In the genomic region with DNA sequence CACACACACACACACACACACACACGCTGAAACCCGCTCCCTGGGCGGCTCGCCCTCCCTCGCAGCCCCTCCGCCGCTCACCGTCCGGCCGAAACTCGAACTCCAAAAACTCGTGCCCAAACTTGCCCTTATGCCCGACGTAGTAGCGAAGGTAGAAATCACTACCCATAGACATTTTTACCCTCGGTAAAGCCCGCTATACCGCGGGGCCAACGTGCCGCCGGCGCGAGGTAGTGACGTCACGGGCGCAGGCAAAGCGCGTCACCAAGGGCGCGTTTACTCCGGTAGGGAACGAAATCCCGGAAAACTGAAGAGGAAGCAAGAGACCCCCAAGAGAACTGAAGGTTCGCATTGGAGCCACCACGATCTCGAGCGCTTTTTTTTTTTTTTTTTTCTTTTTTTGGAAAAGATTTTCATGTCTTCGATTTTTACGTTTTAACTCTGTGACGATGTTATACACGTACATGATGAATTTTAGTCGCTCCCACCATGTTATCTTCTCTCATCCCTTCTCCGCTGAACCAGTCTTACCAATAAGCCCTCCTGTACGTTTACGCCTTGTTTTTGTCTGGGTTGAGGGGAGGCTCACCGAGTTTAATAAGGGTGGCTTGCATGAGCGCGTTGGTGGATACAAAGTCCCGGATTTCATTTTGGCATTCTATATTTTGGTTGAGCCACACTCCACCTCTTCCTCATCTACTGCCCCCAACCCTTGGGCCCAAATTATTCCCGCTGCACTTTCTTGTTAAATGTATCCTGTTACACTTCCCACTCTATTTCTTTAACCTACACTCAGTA, we compare ENCODE assay signal across 1 mouse cellular context.
TF ChIP-seq lines count a peak whose summit lies in the region.

Gene Magohb (minus strand): TSS at position 254 of the 798 bp plus-strand sequence.

TF ChIP-seq in MEL, 35 proteins besides CTCF, POLR2A, EP300 and RAD21 (continued from another document):
- no peak for TF ChIP-seq POLR2AphosphoS5 (IDR thresholded peaks at IDR 0.05; ENCODE audit: borderline replicate concordance, low read depth, low read length)
- no peak for TF ChIP-seq ZKSCAN1 (IDR thresholded peaks at IDR 0.05; ENCODE audit: low read depth, low read length)
- no peak for TF ChIP-seq ZC3H11A (IDR thresholded peaks at IDR 0.05; ENCODE audit: low read depth, low read length)
- 0 out of 2 replicates have a peak, but pooled peaks have one; percentile 2 for TF ChIP-seq GATA1 (IDR thresholded peaks at IDR 0.05; ENCODE audit: low read depth, low read length)
- TF ChIP-seq BHLHE40 (IDR thresholded peaks at IDR 0.05; ENCODE audit: borderline replicate concordance, low read depth, low read length): no peak
- TF ChIP-seq ELF1 (IDR thresholded peaks at IDR 0.05; ENCODE audit: low read depth, low read length): peak; percentile 94
- TF ChIP-seq SMC3 (IDR thresholded peaks at IDR 0.05; ENCODE audit: low read depth, low read length): no peak
- no peak for TF ChIP-seq UBTF (IDR thresholded peaks at IDR 0.05; ENCODE audit: borderline replicate concordance, insufficient read depth, low read depth, low read length)
- no peak for TF ChIP-seq USF1 (IDR thresholded peaks at IDR 0.05; ENCODE audit: low read depth, low read length)
- peak; percentile 47; the same call in 1 of the 2 replicates for TF ChIP-seq ZNF384 (IDR thresholded peaks at IDR 0.05; ENCODE audit: low read depth, low read length)
- TF ChIP-seq MAZ (IDR thresholded peaks at IDR 0.05; ENCODE audit: low read depth, low read length): no peak
- peak; percentile 79; the same call in 1 of the 2 replicates for TF ChIP-seq E2F4 (IDR thresholded peaks at IDR 0.05; ENCODE audit: borderline replicate concordance, low read depth, low read length)
- TF ChIP-seq USF2 (IDR thresholded peaks at IDR 0.05; ENCODE audit: borderline replicate concordance in 1 of 2, insufficient read depth in 1 of 2, low read depth in 1 of 2, low read length in 2 of 2): no peak
- 0 out of 2 replicates have a peak, but pooled peaks have one; percentile 44 for TF ChIP-seq ZMIZ1 (IDR thresholded peaks at IDR 0.05; ENCODE audit: low read depth, low read length)
- no peak for TF ChIP-seq CHD1 (IDR thresholded peaks at IDR 0.05; ENCODE audit: low read depth, low read length)
- 0 out of 2 replicates have a peak, but pooled peaks have one; percentile 20 for TF ChIP-seq TCF12 (IDR thresholded peaks at IDR 0.05; ENCODE audit: low read depth, low read length)
- peak; percentile 95 for TF ChIP-seq SIN3A (IDR thresholded peaks at IDR 0.05; ENCODE audit: low read length)
- no peak for TF ChIP-seq MYB (IDR thresholded peaks at IDR 0.05; ENCODE audit: low read depth, low read length)
